Comparison of ENCODE assay signal across 19 mouse cellular contexts in genomic region chr9:71012399-71012798, GRCm38 (mm10).
A peak's percentile ranks its signal among the peaks of the same experiment; 100 is the strongest.
DNase-seq lines count a peak whose midpoint lies in the region.
"Had no signal": no experiment of that assay in that cellular context is flagged by ENCODE, and none has a peak within 500 bp of the region (broad histone marks: within the 10 kb centered on the region; RNA-seq: fewer than 3 reads in every experiment).

No protein-coding gene starts in this region.

- DNase-seq in frontal cortex, adult 2 months (ENCODE audit: extremely low spot score in 1 of 2, low spot score in 1 of 2) = peak; percentile 27 to 58
- DNase-seq in frontal cortex, postnatal 25 days (ENCODE audit: low spot score in 2 of 2) = no peak
- DNase-seq in left cerebral cortex, adult 11 months (ENCODE audit: low spot score) = peak; percentile 23
- no peak for DNase-seq in left cerebral cortex, postnatal 4 days
- DNase-seq in brain, adult 2 months (ENCODE audit: low read depth, low spot score) = peak; percentile 79
- peak; percentile 25 to 49 for DNase-seq in left cerebral cortex, adult 9 months (ENCODE audit: low spot score in 2 of 2)
- DNase-seq in cerebellum, adult 8-10 months = no peak
- DNase-seq: adrenal gland, postnatal 36 days; B cell, adult 2 months; cerebellum, adult 18-20 months; cerebellum, postnatal 25 days; embryo, embryonic 11 days; gastrocnemius, postnatal 25 days; heart, adult 2 months; kidney, adult 9 months; kidney, postnatal 25 days; liver, postnatal 0 days; thymus, adult 18-20 months; thymus, postnatal 36 days had no signal

- intact Hi-C loops in left cerebral cortex, postnatal 4 days (cut with DNase I) = no loop called here

Comparison
In these comparisons a context has a peak if more than half of its experiments do, and no peak if none do; other contexts are left out.
1. DNase-seq: peak in frontal cortex, adult 2 months (2 of 2), left cerebral cortex, adult 11 months (single experiment), brain, adult 2 months (single experiment) and left cerebral cortex, adult 9 months (2 of 2); none in frontal cortex, postnatal 25 days (0 of 2), left cerebral cortex, postnatal 4 days (single experiment) and cerebellum, adult 8-10 months (single experiment).